Mouse (Mus musculus) hindbrain, embryonic 16.5 days (tissue): ENCODE measurements around the gene Gm17409. TPM values are rescaled to one million over a fixed set of nuclear protein-coding genes. Genes with fewer than 3 reads are reported as not detected.

Source experiments
- ATAC-seq: fragments of 200-750 bp; cut with Nextera tagmentation; 2 replicates; pipeline ENCODE4 v1.8.0; 2017; ENCODE audit warnings: moderate TSS enrichment, moderate library complexity
- H3K27ac ChIP-seq: fragments of 300-500 bp; sonication (generic); 2 replicates; pipeline ENCODE4 v1.5.1; 2014; ENCODE audit warnings: low read depth, mild to moderate bottlenecking, control low read depth, low read length, moderate library complexity
- H3K27me3 ChIP-seq: fragments of 300-500 bp; sonication (generic); replicated peaks from 2 replicates; pipeline ENCODE4 v1.6.1; 2014; ENCODE audit warnings: low read length; ENCODE audit not compliant: control insufficient read depth, insufficient read depth
- H3K36me3 ChIP-seq: fragments of 300-500 bp; sonication (generic); 2 replicates; pipeline ENCODE4 v1.6.1; 2014; ENCODE audit warnings: mild to moderate bottlenecking, low read length, moderate library complexity, mixed read lengths; ENCODE audit not compliant: control insufficient read depth, insufficient read depth
- H3K4me1 ChIP-seq: fragments of 300-500 bp; sonication (generic); 2 replicates; pipeline ENCODE4 v1.6.1; 2014; ENCODE audit warnings: low read depth, low read length; ENCODE audit not compliant: control insufficient read depth, insufficient read depth
- H3K4me2 ChIP-seq: fragments of 300-500 bp; sonication (generic); 2 replicates; pipeline ENCODE4 v1.6.1; 2014; ENCODE audit warnings: mild to moderate bottlenecking, low read length, control low read depth, moderate library complexity
- H3K4me3 ChIP-seq: fragments of 300-500 bp; sonication (generic); 2 replicates; pipeline ENCODE4 v1.5.1; 2014; ENCODE audit warnings: mild to moderate bottlenecking, low read length, control low read depth, moderate library complexity
- H3K9ac ChIP-seq: fragments of 300-500 bp; sonication (generic); 2 replicates; pipeline ENCODE4 v1.6.1; 2014; ENCODE audit warnings: low read depth, mild to moderate bottlenecking, control low read depth, low read length, moderate library complexity
- H3K9me3 ChIP-seq: fragments of 300-500 bp; sonication (generic); 2 replicates; pipeline ENCODE4 v1.6.1; 2014; ENCODE audit warnings: mild to moderate bottlenecking, low read length, moderate library complexity; ENCODE audit not compliant: control insufficient read depth
- whole genome bisulfite sequencing: fragments of 180-500 bp; shearing (Covaris S2); extraction: QIAGEN DNeasy Blood & Tissue Kit; methylation state at CpG from one replicate; pipeline ENCODE4 v1.1.7; 2014; 5-methylcytosine and 5-hydroxymethylcytosine counted together
- polyA plus RNA-seq: library from polyadenylated mRNA; unstranded; fragments of >200 nt; fragmentation: Nextera tagmentation; extraction: Ambion mirVana; gene quantifications from 2 replicates; pipeline ENCODE4 v1.2.1, GENCODE M21; 2015

The Gm17409 gene
- polyA plus RNA-seq = 0.16 TPM in 1 of 2 replicates, not detected in the other

- Histone ChIP-seq H3K4me2 (no peak within 1 kb of the TSS), H3K36me3 (peaks cover 30% of the 10 kb centered on the region), H3K4me1 (no peaks in the 10 kb centered on the region), H3K27me3 (no peaks in the 10 kb centered on the region), H3K9ac (no peak within 1 kb of the TSS), H3K4me3 (no peak within 1 kb of the TSS), H3K9me3 (no peaks in the 10 kb centered on the region), H3K27ac (no peak within 1 kb of the TSS)
- no peak for ATAC-seq
- WGBS = 97% methylated on average over 7 of the region's 7 CpGs
Observed at GRCm38 (mm10) chr2:58469816-58470215, at the start of gene Gm17409. Gm17409 (plus strand) TSS chr2:58470116.

GRCm38 (mm10) chr2:58423319-58423718, 46.6 kb upstream of the Gm17409 start:
- H3K27ac ChIP-seq = no peak overlapping the region
- H3K4me1 ChIP-seq = no peaks in the 10 kb centered on the region
- no peak for ATAC-seq
- H3K27me3 ChIP-seq = no peaks in the 10 kb centered on the region
- 0 out of 2 replicates have a peak, but pooled peaks cover 5% of the 10 kb centered on the region for H3K36me3 ChIP-seq
- H3K4me2 ChIP-seq = no peak overlapping the region
- no peaks in the 10 kb centered on the region for H3K9me3 ChIP-seq
- no peak overlapping the region for H3K4me3 ChIP-seq
- H3K9ac ChIP-seq = no peak overlapping the region
- 93% methylated on average over 5 of the region's 5 CpGs for WGBS

GRCm38 (mm10) chr2:58425436-58426004, 44.4 kb upstream of the Gm17409 start:
- no peak overlapping the region for H3K9ac ChIP-seq
- no peak for ATAC-seq
- H3K27ac ChIP-seq = no peak overlapping the region
- H3K36me3 ChIP-seq = 0 out of 2 replicates have a peak, but pooled peaks cover 2% of the 10 kb centered on the region
- WGBS = 92% methylated on average over 13 of the region's 13 CpGs
- H3K4me1 ChIP-seq = no peaks in the 10 kb centered on the region
- H3K9me3 ChIP-seq = no peaks in the 10 kb centered on the region
- no peak overlapping the region for H3K4me2 ChIP-seq
- no peak overlapping the region for H3K4me3 ChIP-seq
- no peaks in the 10 kb centered on the region for H3K27me3 ChIP-seq

- Histone ChIP-seq H3K9me3 (no peaks in the 10 kb centered on the region), H3K4me1 (no peaks in the 10 kb centered on the region), H3K4me2 (no peak overlapping the region), H3K4me3 (no peak overlapping the region), H3K27me3 (no peaks in the 10 kb centered on the region), H3K36me3 (0 out of 2 replicates have a peak, but pooled peaks cover 3% of the 10 kb centered on the region), H3K9ac (no peak overlapping the region), H3K27ac (no peak overlapping the region)
- ATAC-seq = no peak
- 89% methylated on average over 7 of the region's 7 CpGs for WGBS
Observed at GRCm38 (mm10) chr2:58432211-58432610, 37.7 kb upstream of the Gm17409 start.

GRCm38 (mm10) chr2:58433317-58433716, 36.6 kb upstream of the Gm17409 start:
- 93% methylated on average over 2 of the region's 2 CpGs for WGBS
- Histone ChIP-seq H3K9me3 (no peaks in the 10 kb centered on the region), H3K4me2 (no peak overlapping the region), H3K9ac (no peak overlapping the region), H3K4me3 (no peak overlapping the region), H3K27me3 (no peaks in the 10 kb centered on the region), H3K27ac (no peak overlapping the region), H3K4me1 (no peaks in the 10 kb centered on the region), H3K36me3 (0 out of 2 replicates have a peak, but pooled peaks cover 3% of the 10 kb centered on the region)
- no peak for ATAC-seq

- H3K9me3 ChIP-seq = no peaks in the 10 kb centered on the region
- H3K27me3 ChIP-seq = no peaks in the 10 kb centered on the region
- H3K36me3 ChIP-seq = peaks cover 3% of the 10 kb centered on the region; the same call in 1 of the 2 replicates
- no peak overlapping the region for H3K4me2 ChIP-seq
- H3K9ac ChIP-seq = no peak overlapping the region
- ATAC-seq = no peak
- WGBS = 82% methylated on average over 2 of the region's 2 CpGs
- no peak overlapping the region for H3K4me3 ChIP-seq
- H3K4me1 ChIP-seq = no peaks in the 10 kb centered on the region
- no peak overlapping the region for H3K27ac ChIP-seq
Observed at GRCm38 (mm10) chr2:58434438-58434837, 35.5 kb upstream of the Gm17409 start.

GRCm38 (mm10) chr2:58435507-58435906, 34.4 kb upstream of the Gm17409 start:
- H3K4me3 ChIP-seq = no peak overlapping the region
- H3K9ac ChIP-seq = no peak overlapping the region
- H3K4me2 ChIP-seq = no peak overlapping the region
- no peaks in the 10 kb centered on the region for H3K27me3 ChIP-seq
- H3K27ac ChIP-seq = no peak overlapping the region
- peaks cover 3% of the 10 kb centered on the region; the same call in 1 of the 2 replicates for H3K36me3 ChIP-seq
- H3K4me1 ChIP-seq = no peaks in the 10 kb centered on the region
- ATAC-seq = no peak
- no peaks in the 10 kb centered on the region for H3K9me3 ChIP-seq
- 90% methylated on average over 13 of the region's 13 CpGs for WGBS

GRCm38 (mm10) chr2:58436911-58437310, 33.0 kb upstream of the Gm17409 start:
- H3K4me3 ChIP-seq = no peak overlapping the region
- WGBS = 80% methylated on average over 3 of the region's 3 CpGs
- H3K9me3 ChIP-seq = no peaks in the 10 kb centered on the region
- H3K27me3 ChIP-seq = no peaks in the 10 kb centered on the region
- peaks cover 3% of the 10 kb centered on the region; the same call in 1 of the 2 replicates for H3K36me3 ChIP-seq
- H3K9ac ChIP-seq = no peak overlapping the region
- H3K4me1 ChIP-seq = no peaks in the 10 kb centered on the region
- no peak for ATAC-seq
- H3K4me2 ChIP-seq = no peak overlapping the region
- H3K27ac ChIP-seq = no peak overlapping the region

GRCm38 (mm10) chr2:58443163-58443562, 26.8 kb upstream of the Gm17409 start:
- H3K27ac ChIP-seq = no peak overlapping the region
- H3K36me3 ChIP-seq = peaks cover 17% of the 10 kb centered on the region
- H3K9me3 ChIP-seq = no peaks in the 10 kb centered on the region
- H3K9ac ChIP-seq = no peak overlapping the region
- no peaks in the 10 kb centered on the region for H3K27me3 ChIP-seq
- no peak overlapping the region for H3K4me3 ChIP-seq
- H3K4me1 ChIP-seq = no peaks in the 10 kb centered on the region
- WGBS = 89% methylated on average over 4 of the region's 4 CpGs
- no peak overlapping the region for H3K4me2 ChIP-seq
- ATAC-seq = no peak
